Mouse (Mus musculus): ENCODE results near the gene Arl14.

The Arl14 gene

GRCm38 (mm10) chr3:69271812-69272211 is 49.6 kb downstream of the Arl14 start:
- DNase-seq (ENCODE audit: low spot score), result no peak

All from left cerebral cortex, adult 11 months (tissue).